Mouse (Mus musculus): ENCODE measurements at regions not wholly inside any gene's neighbourhood (a gene's known extent, or its start where the extent isn't known, plus 50 kb on each side); places are given as distances from the start of the nearest gene placed in this dataset.

- TF ChIP-seq EP300 (IDR thresholded peaks at IDR 0.05; ENCODE audit: insufficient read depth, low read depth, low read length) (no peak), CTCF (IDR thresholded peaks at IDR 0.05) (no peak), POLR2A (IDR thresholded peaks at IDR 0.05; ENCODE audit: insufficient read depth, low read depth, low read length) (no peak)
Measured at GRCm38 (mm10) chr4:50106557-50106956, 261.0 kb upstream of the Grin3a start.
